Mouse (Mus musculus): ENCODE results near the gene Cdc42bpa.

The Cdc42bpa gene

GRCm38 (mm10) chr1:180191651-180192220 lies 231.5 kb downstream of the Cdc42bpa start:
- no peak for ATAC-seq (ENCODE audit: low TSS enrichment)

DNA sequence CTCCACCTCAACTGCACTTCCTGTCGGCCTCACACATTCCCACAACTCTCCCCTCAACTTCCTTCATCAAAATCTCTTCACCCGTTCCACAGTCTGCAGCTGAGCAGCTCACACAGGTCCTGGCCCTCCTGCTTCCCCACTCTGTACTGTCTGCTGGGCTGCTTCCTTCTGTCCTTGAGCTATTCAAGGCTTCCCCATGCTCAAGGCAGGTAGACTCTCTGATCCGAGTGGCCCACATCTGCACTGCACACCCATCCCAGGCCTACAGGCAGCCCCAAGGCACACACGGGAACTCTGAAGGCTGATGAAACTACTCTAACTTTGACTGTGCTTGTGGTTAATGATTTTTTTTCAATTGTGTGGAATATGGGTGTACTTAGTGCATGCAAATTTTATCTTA lies 232.6 kb downstream of the Cdc42bpa start:
- ATAC-seq (ENCODE audit: low TSS enrichment): no peak

GRCm38 (mm10) chr1:180193391-180193935 lies 233.2 kb downstream of the Cdc42bpa start:
- no peak for ATAC-seq (ENCODE audit: low TSS enrichment)

DNA sequence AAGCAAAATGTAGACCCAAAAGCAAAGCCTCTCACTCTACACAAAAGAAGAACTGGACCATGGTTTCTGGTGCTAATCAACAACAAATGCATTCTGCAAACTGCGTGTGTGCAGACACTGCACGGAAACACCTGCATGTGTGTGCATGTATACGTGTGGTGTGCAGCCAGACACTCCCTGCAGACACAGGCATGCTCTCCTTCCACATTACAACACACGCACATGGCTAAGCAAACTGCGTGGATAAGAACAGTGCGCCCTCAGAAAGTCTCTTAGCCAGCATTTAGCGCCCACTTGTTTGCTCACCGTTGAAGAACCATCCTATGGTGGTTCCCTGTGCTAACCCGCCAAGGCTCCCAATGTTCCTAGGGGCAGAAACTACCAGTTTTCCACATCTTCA lies 233.8 kb downstream of the Cdc42bpa start:
- ATAC-seq (ENCODE audit: low TSS enrichment): no peak

- peak; percentile 32; the same call in 1 of the 2 replicates for ATAC-seq (ENCODE audit: low TSS enrichment)
These were observed 234.7 kb downstream of the Cdc42bpa start for GRCm38 (mm10) chr1:180194781-180195471.

DNA sequence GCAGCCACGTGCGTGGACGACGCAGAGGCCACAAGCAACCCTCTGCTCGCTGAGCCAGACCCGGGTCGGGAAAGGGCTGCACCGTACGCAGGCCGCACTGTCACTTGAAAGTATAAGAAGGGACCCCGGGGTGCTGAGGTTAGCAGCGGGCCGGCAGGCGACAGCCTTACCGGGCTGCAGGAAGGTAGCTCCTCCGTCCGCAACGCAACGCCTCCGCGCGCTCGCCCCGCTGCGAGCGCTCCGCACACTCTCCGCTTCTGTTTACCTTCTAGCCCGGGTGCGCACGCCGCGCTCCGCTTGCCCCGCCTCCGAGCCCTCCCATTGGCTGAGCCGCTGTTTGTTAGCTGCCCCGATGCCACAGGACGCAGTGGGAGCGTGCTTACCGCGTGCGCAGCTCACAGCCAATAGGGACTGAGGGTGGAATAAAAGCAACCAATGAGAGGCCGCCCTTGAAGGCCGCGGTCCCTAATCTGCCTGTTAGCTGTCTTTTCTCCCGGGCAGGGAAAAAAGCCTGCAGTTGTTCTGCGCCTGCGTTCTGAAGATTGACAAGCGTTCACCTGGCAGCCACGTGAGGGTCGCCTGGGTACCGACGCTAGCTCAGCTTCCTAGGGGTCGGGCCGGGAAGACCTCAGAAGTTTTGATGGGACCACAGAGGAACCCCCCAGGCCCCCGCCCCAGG lies 235.6 kb downstream of the Cdc42bpa start:
- ATAC-seq (ENCODE audit: low TSS enrichment): peak; percentile 97

DNA sequence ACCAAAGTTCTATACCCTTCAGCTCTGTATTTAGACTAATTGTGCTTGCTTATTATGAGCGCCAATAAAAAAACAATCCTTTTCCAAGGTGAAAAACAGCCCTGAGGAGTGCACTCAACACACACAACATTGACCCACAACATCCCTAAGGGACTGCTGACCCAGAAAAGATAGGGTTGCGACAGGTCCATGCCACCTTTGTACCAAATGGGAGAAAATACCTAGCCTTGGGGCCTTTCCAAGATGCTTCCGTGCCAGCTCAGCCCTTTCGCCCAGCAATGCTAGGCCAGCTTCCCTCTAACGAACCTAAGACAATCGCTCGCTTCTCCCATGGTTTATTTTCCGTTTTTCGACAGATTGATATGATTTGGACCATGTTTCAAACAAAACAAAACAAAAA lies 236.2 kb downstream of the Cdc42bpa start:
- ATAC-seq (ENCODE audit: low TSS enrichment): no peak

- no peak for ATAC-seq (ENCODE audit: low TSS enrichment)
These were observed 237.7 kb downstream of the Cdc42bpa start for GRCm38 (mm10) chr1:180197956-180198355.

- no peak for ATAC-seq (ENCODE audit: low TSS enrichment)
These were observed 238.9 kb downstream of the Cdc42bpa start, which contains the start of gene Coq8a for GRCm38 (mm10) chr1:180198959-180199714. TSS of gene Coq8a (minus strand) at chr1:180199602.

DNA sequence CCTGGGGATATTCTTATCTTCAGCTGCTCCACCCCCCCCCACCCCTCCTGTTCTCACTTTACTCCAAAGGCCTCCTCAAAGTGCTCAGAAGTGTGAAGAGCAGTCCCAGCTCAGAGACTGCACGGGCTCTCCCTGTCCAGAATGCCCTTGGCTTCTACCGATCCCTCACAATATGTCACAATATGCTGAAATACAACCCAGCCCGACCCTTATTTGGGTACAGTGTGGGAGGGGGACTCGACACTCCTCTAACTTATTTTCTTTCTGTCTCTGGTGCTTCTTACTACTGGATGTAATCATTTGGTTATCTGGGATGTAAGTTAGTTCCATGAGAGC lies 239.4 kb downstream of the Cdc42bpa start:
- ATAC-seq (ENCODE audit: low TSS enrichment): no peak

DNA sequence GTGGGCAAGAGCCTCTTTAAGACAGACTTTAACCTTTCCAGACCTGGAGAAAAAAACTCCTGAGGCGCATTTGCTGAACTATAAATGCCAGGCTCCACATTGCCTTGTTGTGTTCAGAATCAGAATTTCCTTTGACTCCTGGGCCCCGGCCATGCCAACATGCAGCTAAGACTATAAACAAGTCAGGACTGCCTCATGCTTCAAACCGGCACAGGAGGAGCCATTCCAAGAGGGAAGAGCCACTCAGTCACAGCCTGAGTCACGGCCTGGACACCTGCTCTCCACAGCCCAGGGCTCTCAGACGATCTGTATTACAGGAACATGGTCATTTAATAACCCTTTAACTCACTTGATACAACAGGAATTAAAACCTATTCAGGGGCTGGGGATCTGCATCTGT lies 240.4 kb downstream of the Cdc42bpa start:
- ATAC-seq (ENCODE audit: low TSS enrichment): no peak

GRCm38 (mm10) chr1:180208370-180208769 lies 248.1 kb downstream of the Cdc42bpa start:
- ATAC-seq (ENCODE audit: low TSS enrichment): no peak

- ATAC-seq (ENCODE audit: low TSS enrichment): no peak
These were observed 249.8 kb downstream of the Cdc42bpa start for GRCm38 (mm10) chr1:180210031-180210432.

GRCm38 (mm10) chr1:180210781-180211271 lies 250.6 kb downstream of the Cdc42bpa start:
- no peak for ATAC-seq (ENCODE audit: low TSS enrichment)

- no peak for ATAC-seq (ENCODE audit: low TSS enrichment)
These were observed 252.6 kb downstream of the Cdc42bpa start for GRCm38 (mm10) chr1:180212911-180213310.

DNA sequence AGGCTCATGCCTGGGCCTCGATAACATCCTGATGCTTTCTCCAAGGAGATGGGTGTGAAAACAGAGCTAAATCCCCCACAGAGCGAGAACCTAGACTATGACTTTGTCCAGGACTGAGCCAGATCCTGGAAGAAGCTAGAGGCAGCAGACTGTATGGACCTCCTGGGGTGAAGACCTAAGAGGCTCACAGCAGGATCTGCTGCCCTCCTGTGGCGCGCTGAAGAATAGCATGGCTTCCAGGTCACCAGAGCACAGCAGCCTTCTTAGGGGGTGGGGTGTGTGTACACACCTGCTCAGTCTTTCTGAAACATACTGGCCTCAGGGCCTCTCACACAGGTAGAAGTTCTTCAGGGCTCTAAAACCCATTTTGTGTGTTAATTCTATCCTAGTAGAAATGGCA lies 254.8 kb downstream of the Cdc42bpa start:
- ATAC-seq (ENCODE audit: low TSS enrichment): peak; percentile 89
